Mouse (Mus musculus) mature B cell (primary cell): ENCODE measurements around the gene Stard3nl.
"Not testable (repeated sequence)": the region's sequence is repeated elsewhere in the genome, so short reads cannot be mapped to it uniquely, and the experiment has no call there.

Source experiments
- in situ Hi-C: fragments of 300-500 bp; cut with MboI; formaldehyde crosslinking; loops from 2 replicates; pipeline ENCODE4 v1.14.3; 2019

The Stard3nl gene

DNA sequence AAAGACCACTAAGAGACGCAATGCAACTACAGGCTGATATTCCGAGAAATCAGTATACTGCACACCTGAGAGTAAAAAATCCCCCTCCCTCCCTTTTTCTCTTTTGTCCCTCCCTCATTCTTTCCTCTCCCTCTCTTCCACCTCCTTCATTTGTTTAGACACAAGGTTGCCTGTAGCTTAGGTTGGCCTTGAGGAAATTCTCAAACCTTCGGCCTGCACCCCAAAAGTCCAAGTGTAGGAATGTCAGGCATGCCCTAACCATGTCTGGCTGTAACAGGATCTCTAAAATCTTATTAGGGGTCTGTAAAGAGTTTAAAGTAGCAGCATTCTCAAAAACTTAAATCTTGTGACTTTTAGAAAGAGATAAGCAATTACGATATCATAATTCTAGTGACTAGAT is 10.4 kb downstream of the Stard3nl start:
- in situ Hi-C loops: no loop called here

DNA sequence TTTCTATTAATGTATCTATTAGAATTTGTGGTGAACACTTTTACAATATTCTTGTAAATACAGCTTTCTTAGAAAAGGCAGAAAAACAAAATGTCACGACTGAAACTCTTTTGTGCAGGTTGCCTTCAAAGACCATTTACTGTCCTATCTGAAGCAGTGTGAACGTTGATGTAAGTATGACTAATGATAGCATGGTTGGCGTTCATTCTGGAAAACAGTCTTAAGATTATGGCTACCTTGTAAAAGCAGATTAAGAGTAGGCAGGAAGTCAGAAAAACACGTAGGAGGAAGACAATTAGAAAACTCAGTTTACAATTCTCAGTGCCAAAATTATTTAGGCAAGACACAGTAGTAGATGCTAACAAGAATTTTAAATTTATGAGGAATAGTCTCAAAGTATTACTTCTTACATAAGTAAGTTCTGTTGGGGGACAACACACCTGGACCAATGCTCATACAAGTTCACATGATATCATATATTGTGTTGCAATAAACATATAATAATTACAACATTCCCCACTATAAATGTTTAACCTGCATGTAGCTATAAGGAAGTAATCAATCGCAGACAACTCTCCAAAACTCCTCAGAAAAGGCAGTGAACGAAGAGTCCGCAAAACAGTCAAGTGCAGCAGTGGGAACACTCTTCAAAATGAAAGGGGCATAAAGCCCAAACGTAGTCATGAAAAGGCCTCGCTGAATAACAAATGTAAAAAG is 14.3 kb downstream of the Stard3nl start:
- in situ Hi-C loops: no loop called here

DNA sequence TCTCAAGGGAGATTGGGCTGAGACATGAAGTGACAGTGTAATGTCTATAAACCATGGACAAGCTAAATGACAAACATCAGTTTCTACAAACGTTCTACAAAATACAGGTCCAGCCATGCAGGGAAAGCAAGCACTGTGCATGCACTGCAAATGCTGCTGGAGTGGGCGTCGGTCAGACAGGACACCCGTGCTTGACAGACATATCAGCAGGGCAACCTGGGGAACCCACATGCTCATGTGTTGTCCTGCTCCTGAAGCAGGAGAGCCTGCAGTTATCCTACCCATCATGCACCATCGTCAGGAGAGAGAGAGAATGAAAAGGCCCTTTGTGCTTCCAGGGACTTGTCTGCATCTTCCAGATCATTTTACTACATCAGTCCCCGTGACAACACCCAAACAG is 16.3 kb downstream of the Stard3nl start:
- in situ Hi-C loops: no loop called here

DNA sequence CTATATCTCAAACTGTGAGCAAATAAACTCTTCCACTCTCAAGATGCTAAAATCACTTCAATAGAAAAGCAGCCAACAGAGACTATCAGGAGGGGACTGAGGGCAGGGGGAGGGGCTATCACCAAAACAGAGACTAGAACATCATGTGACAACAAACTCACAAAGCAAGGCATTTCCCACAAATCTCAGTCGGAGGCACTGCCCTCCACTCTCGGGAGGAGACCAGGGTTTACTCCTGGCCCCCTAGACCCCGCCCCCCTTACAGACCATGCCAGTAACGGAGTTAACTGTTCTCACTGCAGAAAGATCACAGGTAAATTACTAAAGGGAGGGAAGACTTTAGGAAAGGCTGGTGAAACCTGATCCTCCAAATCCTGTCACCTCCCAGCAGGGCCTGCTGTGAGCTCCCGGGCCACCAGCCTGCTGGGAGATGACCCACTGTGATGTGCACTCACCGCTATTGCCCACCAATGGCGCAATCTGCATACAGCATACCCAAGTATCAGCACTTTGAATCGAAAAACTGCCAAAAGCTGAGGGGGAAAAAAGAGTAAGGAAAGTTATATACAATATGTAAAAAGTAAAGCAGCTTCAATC is 23.4 kb downstream of the Stard3nl start:
- in situ Hi-C loops: no loop called here

DNA sequence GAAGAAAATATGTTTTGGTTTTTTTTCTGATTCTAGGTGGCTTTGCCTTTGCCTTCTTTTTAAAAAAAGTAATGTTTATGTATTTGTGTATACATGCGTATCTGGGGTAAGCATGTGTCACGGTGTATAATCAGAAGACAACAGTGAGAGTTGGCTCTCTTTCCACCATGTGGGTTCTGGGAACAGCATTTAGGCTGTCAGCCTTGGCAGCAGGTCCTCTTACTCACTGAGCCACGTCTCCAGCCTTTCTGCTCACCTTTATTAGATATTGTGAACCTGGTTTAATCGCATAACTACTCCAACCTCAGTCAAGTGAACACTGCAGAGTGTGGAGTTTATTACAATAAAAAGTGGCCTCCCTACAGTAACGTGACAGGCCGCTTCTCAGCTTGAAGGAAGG is 26.8 kb downstream of the Stard3nl start:
- in situ Hi-C loops: loop anchor here (5.0 to 10.0 kb wide), 2 partner anchors 68 to 326 kb away; partner anchors contain the start of gene Nme8

DNA sequence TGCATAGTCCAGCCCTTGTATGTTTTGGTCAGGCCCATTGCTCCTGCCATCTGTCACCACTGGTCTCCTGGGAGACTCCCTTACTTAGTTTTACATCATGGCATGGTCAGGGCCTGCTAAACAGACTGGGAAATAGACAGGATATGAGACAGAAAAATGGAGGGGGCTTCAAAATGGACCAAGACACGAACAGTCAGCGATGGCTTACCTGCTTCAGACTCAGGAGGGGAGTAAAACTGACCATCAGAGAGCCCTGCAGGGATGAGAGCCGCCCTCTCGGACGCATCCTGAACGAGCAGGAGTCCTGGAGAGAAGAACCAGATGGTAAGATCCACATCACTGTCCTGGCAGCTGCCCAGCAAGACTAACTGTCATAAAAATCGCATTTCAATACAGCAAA is 28.1 kb downstream of the Stard3nl start:
- in situ Hi-C loops: loop anchor here (5.0 to 10.0 kb wide), 2 partner anchors 70 to 327 kb away; partner anchors contain the start of gene Nme8

DNA sequence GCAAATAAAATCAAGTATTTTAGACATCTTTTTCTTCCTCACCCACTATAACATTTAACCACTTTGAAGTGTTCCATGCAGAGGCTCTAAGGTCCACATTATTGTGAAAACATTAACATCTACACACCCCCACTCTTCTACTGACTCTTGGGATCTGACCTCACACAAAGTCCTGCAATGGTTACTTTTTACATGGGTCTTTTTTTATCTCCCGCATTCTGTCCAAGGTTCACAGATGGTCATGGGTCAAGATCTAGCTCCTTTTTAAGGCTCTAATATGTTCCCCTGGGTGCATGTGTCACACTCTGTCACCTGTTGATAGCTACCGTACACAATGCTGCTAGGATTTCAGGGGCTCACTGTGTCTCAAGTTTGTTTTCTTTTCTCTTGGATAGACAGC is 28.7 kb downstream of the Stard3nl start:
- in situ Hi-C loops: loop anchor here (5.0 to 10.0 kb wide), 2 partner anchors 70 to 328 kb away; partner anchors contain the start of gene Nme8

DNA sequence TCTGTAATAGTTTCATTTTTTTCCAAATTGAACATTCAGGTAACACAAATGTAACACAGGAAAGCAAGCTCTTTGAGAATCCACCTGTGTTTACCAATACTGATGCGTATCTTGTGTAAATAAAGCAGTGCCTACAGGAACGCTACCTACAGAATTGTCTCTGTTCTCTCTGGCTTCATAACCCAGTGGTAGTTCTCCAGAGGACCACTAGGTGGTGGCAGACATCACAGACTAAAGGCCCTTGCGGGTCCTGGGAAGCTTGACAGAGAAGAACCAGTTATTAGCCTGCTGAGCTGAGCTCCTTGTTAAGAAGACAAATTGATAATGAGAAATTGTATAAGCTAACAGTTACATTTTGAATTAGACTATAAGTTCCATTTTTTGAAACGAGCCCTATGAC is 30.0 kb downstream of the Stard3nl start:
- in situ Hi-C loops: loop anchor here (5.0 to 10.0 kb wide), 2 partner anchors 72 to 329 kb away; partner anchors contain the start of gene Nme8

DNA sequence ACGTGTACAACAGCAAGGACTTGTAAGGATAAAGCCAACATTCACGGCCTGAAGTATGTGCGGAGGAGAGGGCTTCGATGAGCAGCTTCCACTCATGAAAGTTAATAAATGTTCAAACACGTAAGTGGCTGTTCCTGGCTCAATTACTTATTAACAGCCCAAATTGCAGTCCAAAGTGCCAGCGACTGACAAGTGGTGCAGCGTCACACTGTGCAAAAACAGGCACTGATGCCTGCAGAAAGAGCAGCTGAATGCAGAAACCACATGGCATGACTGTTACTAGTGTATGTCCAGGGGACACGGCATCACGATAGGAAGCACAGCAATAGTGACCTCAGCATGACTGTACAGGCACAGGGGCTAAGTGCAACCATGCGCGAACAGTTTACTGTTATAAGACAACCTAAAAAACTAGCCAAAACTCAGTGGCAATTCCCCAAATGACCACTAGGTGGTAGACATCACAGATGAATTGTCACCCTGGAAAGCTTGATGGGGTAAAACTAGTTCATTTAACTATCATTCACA is 31.3 kb downstream of the Stard3nl start:
- in situ Hi-C loops: loop anchor here (10.0 kb wide), 1 partner anchor 330 kb away; the partner anchor contains the start of gene Nme8

DNA sequence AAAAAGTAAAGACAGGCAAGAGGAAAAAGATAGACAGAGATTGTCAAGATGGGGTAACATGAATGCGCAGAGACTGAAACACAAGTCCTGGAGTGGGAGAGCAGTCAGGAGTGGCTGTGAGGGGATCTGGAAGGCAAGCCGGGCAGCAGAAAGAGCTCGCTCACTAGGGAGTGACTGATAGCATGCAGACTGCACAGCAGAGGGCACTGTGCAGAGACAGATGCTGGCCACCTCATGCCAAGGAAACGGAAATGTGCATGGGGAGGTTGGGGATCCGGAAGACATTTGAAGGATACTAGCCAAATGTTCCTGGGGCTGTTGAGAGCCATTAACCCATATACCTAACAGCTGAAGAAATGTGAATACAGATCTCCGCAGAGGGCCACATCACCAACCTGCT is 33.2 kb downstream of the Stard3nl start:
- in situ Hi-C loops: loop anchor here (10.0 kb wide), 1 partner anchor 332 kb away; the partner anchor contains the start of gene Nme8

DNA sequence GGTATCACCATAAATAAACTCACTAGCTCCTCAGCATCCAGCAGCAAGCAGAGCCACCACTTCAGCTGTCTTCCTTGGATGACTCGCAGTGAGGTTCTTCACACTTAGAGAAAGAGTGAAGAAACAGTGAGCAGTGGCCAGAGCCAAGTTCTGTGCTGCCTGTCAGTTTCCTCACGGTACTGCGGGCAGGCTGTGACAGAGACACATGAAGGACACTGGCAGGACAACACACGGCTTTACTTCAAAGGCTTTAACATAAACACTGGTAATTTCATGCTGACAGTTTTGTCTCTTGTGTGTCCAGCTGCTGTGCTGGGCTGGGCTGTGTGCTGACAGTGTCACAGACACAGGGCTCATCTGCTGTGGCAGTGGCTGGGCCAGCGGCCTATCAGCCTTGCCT is 37.6 kb downstream of the Stard3nl start:
- in situ Hi-C loops: no loop called here

DNA sequence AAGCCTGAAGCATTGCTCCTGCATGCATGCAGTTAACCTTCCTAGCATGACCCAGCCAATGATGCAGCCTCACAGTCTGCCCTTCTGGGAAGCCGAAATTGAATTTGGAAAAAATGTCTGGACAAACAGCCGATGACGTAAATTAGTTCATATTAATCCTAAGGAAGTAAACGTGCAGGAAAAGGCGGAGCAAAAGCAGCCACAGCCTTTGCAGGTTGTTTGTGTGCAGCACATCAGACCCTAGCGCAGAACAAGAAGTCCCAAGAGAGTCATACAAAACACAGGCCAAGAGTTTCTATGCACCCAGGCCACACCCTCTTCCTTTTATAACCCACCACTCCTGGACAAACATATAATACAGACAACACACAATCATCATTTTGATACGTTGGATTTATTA is 38.3 kb downstream of the Stard3nl start:
- in situ Hi-C loops: no loop called here

DNA sequence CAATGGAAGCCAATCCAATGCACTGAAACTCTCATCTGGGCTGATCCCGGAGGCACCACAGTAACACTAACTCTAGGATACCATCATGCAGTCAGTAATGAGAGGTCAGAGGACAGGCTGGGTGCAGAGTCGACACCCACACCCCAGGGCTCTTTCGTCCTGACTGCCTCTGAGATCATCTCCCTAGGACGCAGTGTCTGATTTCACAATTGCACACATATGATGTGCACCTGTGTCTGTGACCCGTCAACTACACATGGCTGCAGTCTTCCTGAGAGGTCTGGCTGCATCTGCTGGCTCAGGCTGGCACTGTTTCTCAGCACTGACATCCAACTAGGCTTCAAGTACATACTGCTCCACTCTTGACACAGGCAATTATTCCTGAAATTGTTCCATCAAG is 38.9 kb downstream of the Stard3nl start:
- in situ Hi-C loops: no loop called here

DNA sequence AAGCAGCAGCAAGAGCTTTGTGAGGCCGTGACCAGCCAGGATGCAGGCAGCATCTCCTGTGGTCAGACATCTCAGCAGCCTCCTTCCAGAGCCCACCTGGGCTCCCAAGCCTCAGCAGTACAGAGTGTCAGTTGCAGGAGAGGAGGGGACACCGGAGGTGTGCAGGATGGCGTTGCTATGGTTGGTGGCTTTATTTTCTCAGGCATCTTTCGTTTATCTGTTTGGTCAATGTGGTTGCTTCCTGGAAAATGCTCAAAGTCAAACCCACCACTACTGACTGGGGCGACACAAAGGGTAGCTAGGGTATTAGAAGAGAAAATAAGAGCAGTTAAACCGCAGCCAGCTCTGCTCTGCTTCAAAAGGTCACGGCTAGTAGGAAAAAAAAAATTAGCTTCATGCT is 39.5 kb downstream of the Stard3nl start:
- in situ Hi-C loops: no loop called here

DNA sequence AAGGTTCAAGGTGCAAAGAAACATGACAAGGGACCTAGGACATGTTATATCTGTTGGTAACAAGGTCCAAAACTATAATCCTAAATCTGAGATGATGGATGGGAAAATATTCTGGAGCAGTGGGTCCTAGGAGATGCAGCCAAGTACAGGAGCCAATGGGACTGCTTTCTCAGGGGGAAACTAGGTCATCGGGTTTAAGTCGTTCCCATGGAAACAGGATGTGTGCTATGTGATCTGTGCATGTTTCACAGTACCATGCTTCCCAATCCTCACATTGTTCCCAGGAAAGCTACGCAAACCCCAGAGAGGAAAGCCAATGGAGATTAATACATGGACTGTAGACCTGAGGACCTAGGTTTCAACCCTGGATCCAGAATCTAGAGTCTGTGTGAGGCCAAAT is 42.8 kb downstream of the Stard3nl start:
- in situ Hi-C loops: no loop called here

DNA sequence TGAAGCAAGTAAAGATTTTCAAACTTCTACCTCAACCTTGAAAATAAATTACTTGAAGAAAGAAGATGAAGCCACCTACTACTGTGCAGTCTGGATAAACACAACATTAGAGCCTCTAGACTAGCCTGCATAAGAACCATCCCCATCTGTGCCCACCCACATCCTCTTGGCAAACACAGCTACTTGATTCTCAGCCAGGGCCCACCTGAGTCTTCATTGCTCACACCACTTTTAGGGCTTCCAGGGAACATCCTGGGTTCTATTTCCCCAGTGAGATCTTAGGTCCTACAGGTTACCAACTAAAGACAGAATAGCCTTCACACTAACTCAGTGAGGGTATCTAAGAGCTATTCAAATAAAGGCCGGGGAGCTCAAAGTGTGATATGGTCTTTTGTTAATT is 55.2 kb downstream of the Stard3nl start:
- in situ Hi-C loops: not testable (repeated sequence)

DNA sequence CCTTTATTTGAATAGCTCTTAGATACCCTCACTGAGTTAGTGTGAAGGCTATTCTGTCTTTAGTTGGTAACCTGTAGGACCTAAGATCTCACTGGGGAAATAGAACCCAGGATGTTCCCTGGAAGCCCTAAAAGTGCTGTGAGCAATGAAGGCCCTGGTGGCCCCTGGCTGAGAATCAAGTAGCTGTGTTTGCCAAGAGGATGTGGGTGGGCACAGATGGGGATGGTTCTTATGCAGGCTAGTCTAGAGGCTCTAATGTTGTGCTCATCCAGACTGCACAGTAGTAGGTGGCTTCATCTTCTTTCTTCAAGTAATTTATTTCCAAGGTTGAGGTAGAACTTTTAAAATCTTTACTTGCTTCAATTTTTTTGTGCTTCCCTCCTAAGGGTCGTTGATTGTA is 59.3 kb downstream of the Stard3nl start:
- in situ Hi-C loops: not testable (repeated sequence)
